Mouse (Mus musculus) adrenal gland (tissue): ENCODE results near the gene Fis1.

Experiments
- intact Hi-C: fragments of 180-260 bp; cut with DNase I; formaldehyde crosslinking; loops from one replicate; pipeline ENCODE4 v1.15.1; 2025

Gene Fis1

DNA sequence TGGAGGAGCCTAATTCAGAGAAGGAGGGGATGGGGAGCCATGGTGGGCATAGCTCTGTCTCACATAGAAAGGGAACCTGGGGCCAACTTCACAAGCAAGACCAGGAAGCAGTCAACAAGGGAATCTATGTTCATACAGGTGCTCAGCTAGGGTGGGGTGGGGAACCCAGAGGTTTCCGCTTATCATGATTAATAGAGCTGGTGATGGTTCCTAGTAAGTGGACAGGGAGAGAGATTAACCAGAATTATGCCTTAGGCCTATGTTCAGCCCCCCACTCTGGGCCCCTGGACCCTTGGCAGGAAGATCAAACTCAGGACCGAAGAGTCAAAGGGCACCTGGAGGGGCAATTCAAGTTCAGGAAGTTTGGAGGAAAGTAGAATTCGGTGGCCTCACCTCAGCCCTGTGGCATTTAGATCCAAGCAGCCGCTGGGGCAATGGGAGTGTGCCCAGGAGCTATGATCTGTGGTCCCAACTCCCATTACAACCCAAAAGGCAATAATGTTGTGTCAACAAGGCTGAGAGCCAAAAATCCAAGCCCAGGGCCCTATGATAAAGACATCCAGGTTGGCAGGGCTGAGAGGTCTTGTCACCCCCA, 13.9 kb downstream of the Fis1 start:
- intact Hi-C loops, result no loop called here

- intact Hi-C loops, result no loop called here
These were observed 14.5 kb downstream of the Fis1 start for GRCm38 (mm10) chr5:136967592-136967991.

- intact Hi-C loops, result loop anchor here (2.0 kb wide), 1 partner anchor 42 kb away; no protein-coding TSS in a partner anchor
These were observed 17.6 kb downstream of the Fis1 start for GRCm38 (mm10) chr5:136970703-136971102.

DNA sequence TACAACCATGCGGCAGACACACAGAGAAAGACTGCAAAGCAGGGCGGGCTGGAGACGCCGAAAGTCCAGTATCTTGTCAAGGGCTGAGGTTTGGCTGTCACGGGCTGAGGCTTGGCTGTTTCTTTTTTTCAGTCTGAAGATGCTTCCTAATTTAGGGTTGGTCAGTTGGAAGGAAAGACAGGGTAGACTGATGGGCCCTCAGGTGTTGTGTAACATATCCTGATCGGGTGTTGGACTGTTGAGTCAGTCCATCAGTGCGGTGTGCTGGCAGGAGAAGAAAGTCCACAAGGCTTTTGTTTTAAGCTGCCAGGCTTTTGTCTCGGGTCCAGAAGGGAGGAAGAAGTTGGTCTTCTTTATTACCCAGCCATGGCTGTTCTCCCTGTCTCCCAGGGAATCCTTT, 20.6 kb downstream of the Fis1 start:
- intact Hi-C loops, result no loop called here

DNA sequence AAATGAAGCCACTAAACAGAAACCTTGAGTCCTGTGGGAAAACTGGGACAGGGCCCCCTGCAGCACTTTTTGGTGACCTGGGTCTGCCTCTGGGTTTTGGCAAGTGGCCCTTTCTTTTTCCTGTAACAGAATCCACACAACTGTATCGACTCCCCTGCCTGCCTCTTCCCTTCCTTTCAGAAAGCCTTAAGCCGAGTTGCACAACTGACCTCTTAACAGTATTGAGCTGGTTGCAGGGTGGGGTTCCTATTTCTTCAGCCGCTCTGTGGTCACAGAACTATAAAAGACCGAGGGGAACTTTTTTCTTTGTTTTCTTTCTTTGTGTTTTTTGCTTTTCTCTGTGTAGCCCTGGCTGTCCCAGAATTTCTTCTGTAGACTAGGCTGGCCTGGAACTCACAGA, 24.7 kb downstream of the Fis1 start:
- intact Hi-C loops, result no loop called here

DNA sequence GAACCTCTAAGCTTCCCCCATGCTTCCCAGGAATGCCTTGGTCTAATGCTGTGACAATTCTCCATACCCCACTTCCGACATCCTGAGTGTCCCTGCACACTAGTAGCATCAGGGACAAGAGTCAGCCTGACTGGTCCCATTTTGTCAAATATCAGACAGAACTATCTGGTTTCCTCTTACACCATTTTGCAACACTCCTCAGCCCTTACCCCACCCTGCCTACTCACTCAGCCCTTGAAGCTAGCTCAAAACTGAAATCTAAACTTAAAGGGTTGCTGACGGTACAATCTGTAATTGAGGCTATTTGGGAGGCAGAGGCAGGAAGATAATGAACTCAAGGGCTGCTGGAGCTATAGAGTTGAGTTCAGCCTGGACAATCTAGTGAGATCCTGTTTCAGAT, 26.7 kb downstream of the Fis1 start:
- intact Hi-C loops, result no loop called here

DNA sequence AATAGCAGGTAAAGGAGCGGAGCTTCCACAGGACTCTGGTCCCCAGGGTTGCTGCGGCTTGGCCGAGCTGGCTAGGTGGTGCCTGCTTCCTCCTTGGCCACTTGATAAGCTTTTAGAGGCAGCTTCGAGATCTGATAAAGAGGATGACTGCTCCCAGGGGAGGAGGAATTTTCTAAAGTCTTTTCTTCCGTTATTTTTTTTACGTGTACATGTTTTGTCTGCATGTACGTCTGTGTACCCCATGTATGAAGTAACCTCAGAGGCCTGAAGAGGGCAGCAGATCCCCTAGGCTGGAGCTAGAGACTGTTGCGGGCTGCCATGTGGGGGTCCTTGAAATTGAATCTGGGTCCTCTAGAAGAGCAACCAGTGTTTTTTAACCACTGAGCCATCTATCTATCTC, 27.9 kb downstream of the Fis1 start:
- intact Hi-C loops, result no loop called here

DNA sequence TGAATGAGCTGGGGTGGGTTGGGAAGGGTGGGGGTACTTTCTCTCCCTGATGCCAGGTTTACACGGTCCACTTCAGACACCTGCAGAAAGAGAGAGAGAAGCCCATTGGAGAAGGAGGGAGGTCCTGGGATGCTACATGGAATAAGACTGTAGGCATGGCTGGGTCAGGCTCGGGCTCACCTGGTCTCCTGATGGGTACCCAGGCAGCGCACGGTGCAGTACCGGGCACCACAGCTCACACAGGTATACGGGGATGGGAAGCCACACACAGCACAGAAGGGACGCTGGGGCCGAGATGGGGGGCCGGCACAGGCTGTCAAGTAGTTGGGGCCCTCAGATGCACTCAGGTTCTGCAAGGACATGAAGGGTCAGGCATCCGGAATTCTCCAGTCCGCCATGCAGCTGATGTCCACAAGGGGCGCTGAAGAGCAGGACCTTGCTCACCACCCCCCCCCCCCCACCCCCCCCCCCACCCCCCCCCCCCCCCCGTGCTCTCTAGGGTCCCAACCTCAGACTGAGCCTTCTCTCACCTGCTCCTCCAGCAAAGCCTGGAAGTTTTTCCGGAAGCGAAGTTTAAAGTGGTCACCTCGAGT, 29.4 kb downstream of the Fis1 start:
- intact Hi-C loops, result no loop called here

- intact Hi-C loops, result no loop called here
These were observed 31.8 kb downstream of the Fis1 start for GRCm38 (mm10) chr5:136984828-136985227.

- intact Hi-C loops, result no loop called here
These were observed 33.6 kb downstream of the Fis1 start, which contains the start of gene Plod3 for GRCm38 (mm10) chr5:136986695-136987137. TSS of gene Plod3 (plus strand) at chr5:136987019.

GRCm38 (mm10) chr5:136987138-136987933, 34.3 kb downstream of the Fis1 start:
- intact Hi-C loops, result no loop called here

DNA sequence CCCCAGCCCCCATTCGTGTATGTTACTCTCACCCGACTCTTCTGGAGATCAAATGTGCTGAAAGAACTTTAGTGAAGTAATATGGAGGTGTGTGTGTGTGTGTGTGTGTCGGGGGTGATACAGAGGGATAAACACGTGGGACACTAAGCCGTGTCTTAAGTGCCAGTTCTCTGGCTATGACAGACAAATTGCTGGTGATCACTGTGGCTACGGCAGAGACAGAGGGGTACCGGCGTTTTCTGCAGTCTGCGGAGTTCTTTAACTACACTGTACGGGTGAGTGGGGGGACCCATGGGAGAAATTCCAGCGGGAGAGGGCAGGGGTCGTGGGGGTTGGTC, 34.8 kb downstream of the Fis1 start, which contains the start of gene Znhit1:
TSS of gene Znhit1 (minus strand) at position 88 of the 338 bp plus-strand sequence.
- intact Hi-C loops, result no loop called here

- intact Hi-C loops, result no loop called here
These were observed 35.3 kb downstream of the Fis1 start for GRCm38 (mm10) chr5:136988420-136988819.

DNA sequence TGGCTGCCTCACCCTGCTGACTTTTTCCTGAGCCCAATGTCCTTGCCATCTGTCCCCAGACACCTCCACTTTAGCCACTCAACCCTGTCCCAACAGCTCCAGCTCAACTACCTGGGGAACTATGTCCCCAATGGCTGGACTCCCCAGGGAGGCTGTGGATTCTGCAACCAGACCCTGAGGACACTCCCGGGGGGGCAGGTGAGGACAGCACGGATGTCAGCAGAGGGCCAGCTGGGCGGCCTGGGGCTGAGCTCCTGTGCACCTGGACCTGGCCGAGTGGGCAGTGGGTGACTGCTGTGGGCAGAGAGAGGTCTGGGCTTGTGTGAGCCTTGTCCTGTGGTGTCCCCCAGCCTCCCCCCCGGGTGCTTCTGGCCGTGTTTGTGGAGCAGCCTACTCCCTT, 36.7 kb downstream of the Fis1 start:
- intact Hi-C loops, result no loop called here

DNA sequence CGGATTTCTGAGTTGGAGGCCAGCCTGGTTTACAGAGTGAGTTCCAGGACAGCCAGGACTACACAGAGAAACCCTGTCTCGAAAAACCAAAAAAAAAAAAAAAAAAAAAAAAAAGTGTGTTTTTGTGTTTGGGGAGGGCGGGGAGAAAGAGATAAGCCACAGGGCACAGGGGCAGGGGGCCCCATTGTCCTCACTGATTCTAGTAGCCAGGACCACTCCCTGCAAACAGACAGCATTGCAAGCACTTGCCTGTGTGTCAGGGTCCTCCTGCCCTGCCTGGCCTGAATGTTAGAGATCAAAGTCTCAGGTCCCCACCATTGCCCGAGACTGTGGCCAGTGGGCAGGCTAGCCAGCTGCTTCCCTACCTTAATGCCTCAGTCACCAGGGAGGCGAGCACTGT, 46.4 kb downstream of the Fis1 start:
- intact Hi-C loops, result no loop called here

DNA sequence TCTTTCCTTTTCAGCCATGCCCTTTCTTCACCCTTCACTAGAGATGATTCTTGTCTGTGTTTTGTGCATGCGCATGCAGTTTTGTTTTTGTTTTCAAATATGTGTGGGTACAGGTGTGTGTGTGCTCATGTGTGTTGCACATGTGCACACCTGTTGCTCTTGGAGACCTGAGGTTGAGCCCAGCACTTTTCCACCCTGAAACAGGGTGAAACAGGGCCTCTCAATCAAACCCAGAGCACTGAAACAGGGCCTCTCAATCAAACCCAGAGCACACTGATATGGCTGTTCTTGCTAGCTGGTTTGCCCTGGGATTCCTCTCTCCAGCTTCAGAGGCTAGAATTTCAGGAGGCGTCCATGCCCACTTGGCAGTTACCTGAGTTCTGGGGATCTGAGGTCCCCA, 47.5 kb downstream of the Fis1 start:
- intact Hi-C loops, result no loop called here

DNA sequence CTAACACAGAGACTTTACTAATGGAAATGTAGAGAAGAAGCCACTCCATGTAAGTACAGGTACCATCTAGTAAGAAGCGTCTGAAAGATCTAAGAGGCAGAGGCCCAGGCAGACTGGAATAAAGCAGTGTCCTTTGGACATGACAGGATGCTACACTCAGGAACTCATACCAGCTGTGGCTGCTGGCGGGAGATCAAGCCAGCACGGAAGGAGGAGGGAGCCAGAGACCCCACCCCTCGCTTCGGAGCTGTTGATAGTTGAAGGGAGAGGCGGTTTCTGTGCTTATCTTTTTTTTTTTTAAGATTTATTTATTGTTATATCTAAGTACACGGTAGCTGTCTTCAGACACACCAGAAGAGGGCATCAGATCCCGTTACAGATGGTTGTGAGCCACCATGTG, 54.2 kb downstream of the Fis1 start:
- intact Hi-C loops, result no loop called here

GRCm38 (mm10) chr5:137009988-137010387, 56.9 kb downstream of the Fis1 start:
- intact Hi-C loops, result loop anchor here (5.0 kb wide), 1 partner anchor 92 kb away; no protein-coding TSS in a partner anchor

GRCm38 (mm10) chr5:137012401-137012950, 59.4 kb downstream of the Fis1 start:
- intact Hi-C loops, result loop anchor here (5.0 kb wide), 1 partner anchor 90 kb away; no protein-coding TSS in a partner anchor
